Comparison of ENCODE assay signal across 18 mouse cellular contexts in the genomic region with DNA sequence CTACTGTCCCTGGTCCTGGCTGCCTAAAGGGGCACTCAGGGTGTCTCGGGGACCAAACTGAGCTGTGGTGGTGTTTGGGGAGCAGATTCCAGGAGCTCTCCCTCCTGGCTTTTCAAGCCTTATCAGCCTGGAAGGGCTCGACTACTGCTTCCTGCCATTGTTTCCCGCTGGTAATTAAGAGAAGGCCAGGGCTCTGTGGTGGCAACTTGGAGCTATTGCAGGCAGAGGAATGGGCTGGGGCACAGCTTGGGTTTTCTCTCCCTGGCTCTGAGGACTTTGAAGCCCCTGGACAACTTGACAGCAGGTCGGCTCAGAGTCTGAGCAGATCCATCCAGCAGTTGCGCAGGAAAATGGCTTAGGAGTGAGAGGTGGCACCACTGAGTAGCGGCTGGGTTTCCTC. TPM values are rescaled to one million over a fixed set of nuclear protein-coding genes. Genes with fewer than 3 reads are reported as not detected.
DNase-seq lines count a peak whose midpoint lies in the region; ATAC-seq and TF ChIP-seq lines count a peak whose summit lies in the region.
"Had no signal": no experiment of that assay in that cellular context is flagged by ENCODE, and none has a peak within 500 bp of the region (broad histone marks: within the 10 kb centered on the region; RNA-seq: fewer than 3 reads in every experiment).

No protein-coding gene starts in this region.

- WGBS in embryonic facial prominence, embryonic 14.5 days: 72% methylated on average over 6 of the region's 6 CpGs
- WGBS in heart, embryonic 14.5 days: 36% methylated on average over 6 of the region's 6 CpGs
- 53% methylated on average over 6 of the region's 6 CpGs for WGBS in lung, embryonic 14.5 days

- H3K9ac ChIP-seq in embryonic facial prominence, embryonic 14.5 days (ENCODE audit: low read depth, low read length): 0 out of 2 replicates have a peak overlapping the region, but pooled peaks have one; percentile 14
- no peak overlapping the region; the same call in 1 of the 2 replicates for H3K9ac ChIP-seq in heart, embryonic 14.5 days (ENCODE audit: low read length)
- H3K9ac ChIP-seq in lung, embryonic 14.5 days: no peak overlapping the region
- H3K9ac ChIP-seq: embryonic facial prominence, embryonic 15.5 days; forebrain, embryonic 15.5 days; neural tube, embryonic 15.5 days had no signal

- peak; percentile 6 for DNase-seq in kidney, adult 11 months
- no peak for DNase-seq in kidney, postnatal 4 days
- DNase-seq in embryonic facial prominence, embryonic 14.5 days (ENCODE audit: low spot score): no peak
- DNase-seq in lung, embryonic 14.5 days: peak; percentile 51
- no peak for DNase-seq in ovary, postnatal 10 days (ENCODE audit: low spot score)
- no peak for DNase-seq in adrenal gland, adult (ENCODE audit: inconsistent age in 2 of 2, low spot score in 1 of 2)
- DNase-seq: B cell, adult 2 months; cerebellum, postnatal 10 days; gastrocnemius, postnatal 25 days; right cerebral cortex, postnatal 25 days; thymus, postnatal 4 days had no signal

- H3K27ac ChIP-seq in embryonic facial prominence, embryonic 14.5 days (replicated peaks; ENCODE audit: low read depth, low read length): no peak overlapping the region
- no peak overlapping the region for H3K27ac ChIP-seq in heart, embryonic 14.5 days (replicated peaks in 1 of 2; ENCODE audit: control insufficient read depth in 1 of 2, insufficient read depth in 1 of 2, low read depth in 2 of 2, low read length in 2 of 2)
- no peak overlapping the region for H3K27ac ChIP-seq in lung, embryonic 14.5 days (ENCODE audit: low read depth)
- H3K27ac ChIP-seq: embryonic facial prominence, embryonic 15.5 days; forebrain, embryonic 15.5 days; neural tube, embryonic 15.5 days had no signal

- no peaks in the 10 kb centered on the region for H3K36me3 ChIP-seq in embryonic facial prominence, embryonic 14.5 days (ENCODE audit: control insufficient read depth, insufficient read depth, low read length)
- no peaks in the 10 kb centered on the region for H3K36me3 ChIP-seq in heart, embryonic 14.5 days (ENCODE audit: control insufficient read depth, insufficient read depth, low read length)
- no peaks in the 10 kb centered on the region for H3K36me3 ChIP-seq in lung, embryonic 14.5 days (ENCODE audit: insufficient read depth)
- H3K36me3 ChIP-seq: embryonic facial prominence, embryonic 15.5 days; forebrain, embryonic 15.5 days; G1E; neural tube, embryonic 15.5 days had no signal

- H3K4me3 ChIP-seq in embryonic facial prominence, embryonic 14.5 days (ENCODE audit: low read depth, low read length): no peak overlapping the region
- peak overlapping the region in 1 of 2 experiments; percentile 8; a peak in 1 of 4 replicates for H3K4me3 ChIP-seq in heart, embryonic 14.5 days (ENCODE audit: control insufficient read depth in 1 of 2, insufficient read depth in 1 of 2, low read depth in 1 of 2, low read length in 2 of 2)
- H3K4me3 ChIP-seq in lung, embryonic 14.5 days (ENCODE audit: low read depth, low read length): no peak overlapping the region
- H3K4me3 ChIP-seq: embryonic facial prominence, embryonic 15.5 days; forebrain, embryonic 15.5 days; neural tube, embryonic 15.5 days had no signal

- no peaks in the 10 kb centered on the region for H3K9me3 ChIP-seq in embryonic facial prominence, embryonic 14.5 days (ENCODE audit: control insufficient read depth, low read length)
- no peaks in the 10 kb centered on the region for H3K9me3 ChIP-seq in heart, embryonic 14.5 days (ENCODE audit: control insufficient read depth, low read length)
- H3K9me3 ChIP-seq in lung, embryonic 14.5 days (ENCODE audit: low read depth, low read length): no peaks in the 10 kb centered on the region
- H3K9me3 ChIP-seq: embryonic facial prominence, embryonic 15.5 days; forebrain, embryonic 15.5 days; neural tube, embryonic 15.5 days had no signal

- H3K4me1 ChIP-seq in embryonic facial prominence, embryonic 14.5 days (ENCODE audit: control insufficient read depth, insufficient read depth, low read length): no peaks in the 10 kb centered on the region
- no peaks in the 10 kb centered on the region; a peak in 1 of 4 replicates for H3K4me1 ChIP-seq in heart, embryonic 14.5 days (ENCODE audit: control insufficient read depth in 2 of 2, insufficient read depth in 2 of 2, low read length in 2 of 2)
- no peaks in the 10 kb centered on the region for H3K4me1 ChIP-seq in lung, embryonic 14.5 days (ENCODE audit: insufficient read depth)
- H3K4me1 ChIP-seq: embryonic facial prominence, embryonic 15.5 days; forebrain, embryonic 15.5 days; neural tube, embryonic 15.5 days had no signal

- no peak overlapping the region for H3K4me2 ChIP-seq in embryonic facial prominence, embryonic 14.5 days (ENCODE audit: low read depth, low read length)
- peak overlapping the region; percentile 38 for H3K4me2 ChIP-seq in heart, embryonic 14.5 days (ENCODE audit: low read length)
- H3K4me2 ChIP-seq in lung, embryonic 14.5 days: no peak overlapping the region; the same call in 1 of the 2 replicates
- H3K4me2 ChIP-seq: embryonic facial prominence, embryonic 15.5 days; forebrain, embryonic 15.5 days; neural tube, embryonic 15.5 days had no signal

- no peak for ATAC-seq in embryonic facial prominence, embryonic 14.5 days (ENCODE audit: low read depth)
- ATAC-seq in heart, embryonic 14.5 days (ENCODE audit: insufficient number of reproducible peaks, insufficient read depth, low FRiP score, low read depth): peak; percentile 74
- ATAC-seq in lung, embryonic 14.5 days (ENCODE audit: insufficient read depth): 0 out of 2 replicates have a peak, but pooled peaks have one; percentile 38
- no peak for ATAC-seq in monocyte, adult 5-6 weeks (replicated peaks; ENCODE audit: insufficient number of reproducible peaks, low FRiP score, low TSS enrichment, poor library complexity, severe bottlenecking)
- ATAC-seq: forebrain, embryonic 15.5 days; midbrain, embryonic 16.5 days had no signal

- TF ChIP-seq CTCF in lung, embryonic 14.5 days (IDR thresholded peaks at IDR 0.05; ENCODE audit: low read depth): peak; percentile 6; the same call in 1 of the 2 replicates

- no peaks in the 10 kb centered on the region for H3K27me3 ChIP-seq in embryonic facial prominence, embryonic 14.5 days (replicated peaks; ENCODE audit: control insufficient read depth, insufficient read depth, low read length)
- H3K27me3 ChIP-seq in heart, embryonic 14.5 days (ENCODE audit: control insufficient read depth, insufficient read depth, low read length): no peaks in the 10 kb centered on the region
- H3K27me3 ChIP-seq in lung, embryonic 14.5 days (ENCODE audit: insufficient read depth, low read length): no peaks in the 10 kb centered on the region
- H3K27me3 ChIP-seq: embryonic facial prominence, embryonic 15.5 days; forebrain, embryonic 15.5 days; neural tube, embryonic 15.5 days had no signal

RNA-seq across cellular contexts. Expression of gene Vwf, which starts 6.2 kb away (rescaled TPM):
- 13.4 and 16.0 TPM in 2 replicates for polyA plus RNA-seq in embryonic facial prominence, embryonic 14.5 days (2014; fragmentation: Nextera tagmentation; extraction: Ambion mirVana)
- polyA plus RNA-seq in heart, embryonic 14.5 days (2014; fragmentation: Nextera tagmentation; extraction: Ambion mirVana): 22.5 and 27.9 TPM in 2 replicates
- polyA plus RNA-seq in lung, embryonic 14.5 days (2014; fragmentation: Nextera tagmentation; extraction: Ambion mirVana): 17.7 and 20.4 TPM in 2 replicates
- total RNA-seq in monocyte, adult 5-6 weeks (2017): 6.4 to 37.1 TPM (median 9.9 TPM) in 3 replicates

RNA-seq across cellular contexts. Expression of gene Cd9, which starts 58.2 kb away (rescaled TPM):
- polyA plus RNA-seq in embryonic facial prominence, embryonic 14.5 days (2014; fragmentation: Nextera tagmentation; extraction: Ambion mirVana): 241 and 245 TPM in 2 replicates
- 88.8 and 91.8 TPM in 2 replicates for polyA plus RNA-seq in heart, embryonic 14.5 days (2014; fragmentation: Nextera tagmentation; extraction: Ambion mirVana)
- polyA plus RNA-seq in lung, embryonic 14.5 days (2014; fragmentation: Nextera tagmentation; extraction: Ambion mirVana): 128 TPM in 2 replicates
- 490 to 606 TPM (median 578 TPM) in 3 replicates for total RNA-seq in monocyte, adult 5-6 weeks (2017)
- total RNA-seq: G1E had no signal
- polyA plus RNA-seq: G1E had no signal

Comparison
In these comparisons a context has a peak if more than half of its experiments do, and no peak if none do; other contexts are left out.
1. DNase-seq: peak in kidney, adult 11 months (single experiment) and lung, embryonic 14.5 days (single experiment); none in kidney, postnatal 4 days (0 of 2), embryonic facial prominence, embryonic 14.5 days (single experiment), ovary, postnatal 10 days (single experiment) and adrenal gland, adult (0 of 2).
2. ATAC-seq: peak in heart, embryonic 14.5 days (single experiment) and lung, embryonic 14.5 days (single experiment); none in embryonic facial prominence, embryonic 14.5 days (single experiment) and monocyte, adult 5-6 weeks (single experiment).